Mouse (Mus musculus): Measurements from ENCODE around the gene Nr2f2.

Nr2f2 gene

GRCm38 (mm10) chr7:70366808-70367095, 217 bp upstream of the Nr2f2 start:
- in situ Hi-C loops (cut with MboI; ENCODE audit: low sequenced_read_pairs) = no loop called here

GRCm38 (mm10) chr7:70365401-70365811, 1.1 kb downstream of the Nr2f2 start:
- in situ Hi-C loops (cut with MboI; ENCODE audit: low sequenced_read_pairs) = no loop called here

DNA sequence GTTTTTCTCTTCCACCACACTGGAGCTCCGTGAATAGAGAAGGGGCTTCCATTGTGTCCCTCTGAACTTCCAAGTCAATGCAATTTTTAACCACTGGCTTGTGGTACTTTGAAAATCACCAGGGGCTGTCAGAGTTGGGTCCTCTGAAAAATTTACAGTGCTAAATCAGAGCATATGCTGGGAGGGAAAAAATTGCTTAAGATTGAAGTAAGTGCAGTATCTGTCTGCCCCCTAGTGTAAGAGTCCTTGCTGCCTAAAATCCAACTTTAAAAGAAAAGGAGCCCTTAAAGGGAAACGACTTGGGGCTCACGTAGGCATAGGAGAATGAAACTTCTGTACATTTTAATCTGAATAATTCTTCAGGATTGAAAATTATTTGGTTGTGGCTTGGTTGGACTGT, 1.7 kb downstream of the Nr2f2 start:
- in situ Hi-C loops (cut with MboI; ENCODE audit: low sequenced_read_pairs) = no loop called here

DNA sequence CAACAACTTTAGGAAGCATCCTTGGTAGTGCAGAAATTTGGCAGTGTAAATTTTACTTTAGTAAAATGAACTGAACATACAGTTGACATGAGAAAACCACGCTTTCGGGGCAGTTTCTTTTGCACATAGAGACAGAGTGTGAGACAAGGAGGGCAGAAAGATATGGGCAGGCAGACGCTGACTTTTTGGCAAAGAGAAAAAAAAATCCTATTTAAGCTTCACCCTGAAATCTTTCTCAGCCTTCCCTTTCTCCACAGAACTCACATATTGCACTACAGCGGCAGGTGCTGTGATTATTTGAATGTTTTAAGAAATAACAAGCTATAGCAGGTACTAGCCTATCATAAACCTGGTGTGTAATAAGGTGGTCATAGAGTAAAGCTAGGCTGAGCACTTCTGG, 3.2 kb downstream of the Nr2f2 start:
- in situ Hi-C loops (cut with MboI; ENCODE audit: low sequenced_read_pairs) = no loop called here

GRCm38 (mm10) chr7:70362526-70363170, 3.9 kb downstream of the Nr2f2 start:
- in situ Hi-C loops (cut with MboI; ENCODE audit: low sequenced_read_pairs) = no loop called here

DNA sequence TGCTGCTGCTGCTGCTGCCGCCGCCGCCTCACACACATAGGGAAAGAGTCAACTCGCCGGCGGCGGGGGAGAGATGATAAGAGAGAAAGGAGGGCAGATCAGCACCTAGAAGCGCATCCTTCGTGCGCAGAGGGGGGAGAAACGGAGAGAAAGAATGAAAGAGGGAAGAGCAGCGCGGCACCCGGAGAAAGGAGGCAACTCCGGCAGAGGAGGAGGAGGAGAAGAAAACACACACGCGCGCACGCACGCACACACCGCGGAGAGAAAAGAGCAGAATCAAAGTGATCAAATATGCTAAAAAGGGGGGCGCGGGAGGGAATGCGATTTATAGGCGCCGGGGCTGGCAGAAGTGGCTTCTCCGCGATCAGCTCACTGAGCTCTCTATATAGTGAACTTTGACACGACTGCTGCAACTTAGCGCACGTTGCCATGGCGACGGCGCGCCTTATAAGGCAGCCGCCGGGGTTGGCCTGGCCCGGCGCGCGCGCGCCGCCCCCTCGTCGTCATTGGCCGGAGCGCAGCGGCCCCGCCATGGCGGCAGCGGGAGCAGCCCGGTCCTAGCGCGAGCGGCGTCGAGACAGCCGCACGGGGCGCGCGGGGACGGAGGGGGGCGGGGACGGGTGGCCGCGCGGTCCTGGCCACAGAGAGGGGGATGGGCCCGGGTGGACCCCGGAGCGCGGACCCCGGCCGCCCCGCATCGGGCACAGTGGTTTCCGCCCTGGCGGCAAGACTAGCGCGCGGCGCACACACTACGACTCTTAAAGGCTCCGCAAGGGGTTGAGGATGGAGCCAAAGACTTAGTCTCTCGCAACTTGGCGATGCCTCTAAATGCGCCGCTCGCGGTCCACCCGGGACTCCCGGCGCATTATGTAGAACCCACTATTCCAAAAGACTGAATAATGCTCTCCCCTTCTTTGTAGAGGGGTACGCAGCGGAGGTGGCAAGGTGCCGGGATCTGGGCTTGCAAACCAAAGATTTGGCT, 4.9 kb downstream of the Nr2f2 start:
- in situ Hi-C loops (cut with MboI; ENCODE audit: low sequenced_read_pairs) = no loop called here

DNA sequence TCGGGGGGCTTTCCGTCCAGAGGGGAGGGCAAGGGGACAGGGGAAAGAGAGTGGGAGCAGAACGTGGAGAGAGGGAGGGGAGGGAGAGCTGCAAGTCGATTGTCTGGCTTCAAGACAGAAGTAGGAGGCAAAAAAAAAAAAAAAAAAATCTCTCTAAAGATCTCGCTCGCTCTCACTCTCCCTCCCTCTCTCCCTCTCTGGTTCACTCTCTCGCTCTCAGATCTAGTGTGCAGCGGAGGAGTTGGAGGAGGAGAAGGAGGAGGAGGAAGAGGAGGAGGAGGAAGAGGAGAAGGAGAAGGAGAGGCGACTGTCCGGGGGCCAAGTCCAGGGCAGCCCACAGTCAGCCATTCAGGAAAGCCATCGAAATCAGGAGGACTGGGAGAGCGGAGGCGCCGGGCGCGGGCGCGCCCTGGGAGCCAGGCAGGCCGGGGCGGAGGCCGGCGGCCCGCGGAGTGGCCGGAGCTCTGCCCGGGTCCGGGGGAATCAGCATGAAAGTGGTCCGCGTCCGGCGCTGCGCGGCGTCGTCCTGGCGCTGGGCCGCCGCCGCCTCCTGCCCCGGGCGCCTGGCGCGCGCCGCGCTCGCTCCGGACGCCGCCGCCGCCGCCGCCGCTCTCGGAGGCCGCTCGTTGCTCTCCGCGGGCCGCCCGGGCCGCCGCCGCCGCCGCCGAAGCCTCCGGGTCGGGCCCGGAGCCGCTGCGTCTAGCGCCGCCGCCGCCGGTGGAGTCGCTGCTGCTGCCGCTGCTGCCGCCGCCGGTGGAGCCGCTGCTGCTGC, 5.7 kb downstream of the Nr2f2 start:
- in situ Hi-C loops (cut with MboI; ENCODE audit: low sequenced_read_pairs) = no loop called here

DNA sequence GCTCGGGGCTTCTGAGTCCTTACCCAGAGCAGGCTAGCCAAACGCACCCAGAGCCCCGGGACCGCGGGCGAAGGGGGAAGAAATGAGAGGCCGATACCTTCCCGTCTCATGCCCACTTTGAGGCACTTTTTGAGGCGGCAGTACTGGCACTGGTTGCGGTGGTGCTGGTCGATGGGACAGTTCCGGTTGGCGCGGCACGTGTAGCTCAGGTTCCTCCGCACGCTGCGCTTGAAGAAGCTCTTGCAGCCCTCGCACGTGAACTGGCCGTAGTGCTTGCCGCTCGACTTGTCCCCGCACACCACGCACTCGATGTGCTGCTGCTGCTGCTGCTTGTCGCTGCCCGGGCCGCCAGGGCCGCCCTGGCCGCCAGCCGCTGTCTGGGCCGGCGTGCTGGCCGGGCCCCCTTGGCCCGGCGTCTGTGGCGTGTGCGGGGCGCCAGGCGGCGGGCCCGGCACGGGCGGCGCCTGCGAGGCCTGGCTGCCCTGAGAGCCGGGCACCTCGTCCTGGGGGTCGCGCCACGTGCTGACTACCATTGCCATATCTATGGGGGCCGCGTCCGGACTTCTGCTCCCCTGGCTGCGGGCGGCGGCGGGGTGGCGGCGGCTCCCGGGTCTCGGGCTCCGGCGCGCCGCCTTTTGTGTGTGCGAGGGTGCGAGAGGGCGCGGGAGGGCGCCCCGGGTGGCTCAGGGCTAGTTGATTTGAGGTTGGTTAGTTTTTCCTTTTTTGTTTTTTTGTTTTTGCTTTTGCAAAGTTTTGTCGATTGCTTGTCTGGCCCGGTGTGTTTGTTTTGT, 6.5 kb downstream of the Nr2f2 start:
- in situ Hi-C loops (cut with MboI; ENCODE audit: low sequenced_read_pairs) = no loop called here

DNA sequence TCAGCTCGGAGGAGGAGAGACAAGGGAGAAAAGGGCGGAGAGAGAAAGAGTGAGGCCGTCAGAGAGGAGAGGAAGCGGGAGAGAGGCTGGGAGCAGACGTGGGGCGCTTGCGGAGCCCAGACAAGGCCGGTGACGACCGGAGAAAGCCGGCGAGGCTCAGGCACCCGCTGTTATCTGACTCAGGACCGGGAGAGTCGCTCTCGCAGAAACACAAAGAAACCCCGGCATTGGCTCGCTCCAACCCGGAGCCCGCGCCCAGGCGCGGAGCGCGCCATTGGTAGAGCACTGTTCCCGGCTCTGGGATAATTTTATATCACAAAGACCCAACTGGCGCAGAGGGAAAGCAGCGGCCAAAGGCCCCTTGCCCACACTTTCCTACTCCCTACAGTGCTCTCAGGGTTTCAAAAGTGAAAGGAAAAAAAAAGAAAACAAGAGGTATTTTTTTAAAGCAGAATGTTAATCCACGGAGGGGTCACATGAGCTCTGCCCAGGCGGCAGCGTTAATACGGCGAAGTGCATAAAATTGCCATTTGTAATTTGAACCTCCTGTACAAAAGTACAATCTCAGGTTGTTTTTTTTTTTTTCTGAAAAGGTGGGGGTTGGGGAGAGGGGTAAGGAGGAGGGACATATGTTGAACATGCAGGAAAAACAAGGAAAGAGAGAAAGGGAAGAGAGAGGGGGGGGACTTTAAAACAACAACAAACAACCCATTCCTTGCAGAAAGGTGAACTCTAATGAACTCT, 7.5 kb downstream of the Nr2f2 start:
- in situ Hi-C loops (cut with MboI; ENCODE audit: low sequenced_read_pairs) = no loop called here

DNA sequence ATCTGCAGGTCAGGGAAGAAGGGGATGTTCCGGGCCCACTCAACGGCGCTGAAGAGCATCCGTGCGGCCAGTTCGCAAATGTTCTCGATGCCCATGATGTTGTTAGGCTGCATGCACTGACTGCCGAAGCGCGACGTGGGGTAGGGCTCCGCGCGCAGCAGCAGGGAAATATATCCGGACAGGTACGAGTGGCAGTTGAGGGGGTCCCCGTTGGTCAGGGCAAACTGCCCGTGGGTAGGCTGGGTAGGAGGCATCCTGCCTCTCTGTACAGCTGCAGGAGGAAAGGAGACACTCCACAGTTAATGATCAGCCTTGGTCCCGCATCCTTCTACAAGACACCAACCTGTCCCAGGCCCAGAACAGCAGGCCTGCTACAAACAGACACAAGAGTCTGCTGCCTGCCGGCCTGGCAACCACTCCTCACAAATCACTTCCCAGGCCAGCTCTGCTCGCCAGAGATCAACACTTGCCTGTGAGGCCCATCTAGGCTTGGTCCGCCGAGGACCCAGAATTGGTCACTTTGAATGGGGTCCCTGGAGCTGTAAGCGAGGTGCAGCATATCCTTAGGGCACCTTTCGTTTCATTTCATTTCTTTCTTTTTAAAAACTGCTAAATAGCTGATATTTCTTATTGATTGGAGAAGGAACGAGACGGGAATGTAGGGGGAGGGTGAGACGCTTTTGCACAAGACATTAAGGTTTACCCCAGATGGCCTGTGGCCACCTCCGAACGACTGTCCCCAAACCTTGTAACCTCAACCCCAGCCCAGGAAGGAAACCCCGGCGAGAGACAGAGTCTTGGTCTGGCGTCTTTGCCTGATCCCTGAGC, 8.3 kb downstream of the Nr2f2 start:
- in situ Hi-C loops (cut with MboI; ENCODE audit: low sequenced_read_pairs) = no loop called here

GRCm38 (mm10) chr7:70357516-70358019, 9.0 kb downstream of the Nr2f2 start:
- in situ Hi-C loops (cut with MboI; ENCODE audit: low sequenced_read_pairs) = no loop called here

DNA sequence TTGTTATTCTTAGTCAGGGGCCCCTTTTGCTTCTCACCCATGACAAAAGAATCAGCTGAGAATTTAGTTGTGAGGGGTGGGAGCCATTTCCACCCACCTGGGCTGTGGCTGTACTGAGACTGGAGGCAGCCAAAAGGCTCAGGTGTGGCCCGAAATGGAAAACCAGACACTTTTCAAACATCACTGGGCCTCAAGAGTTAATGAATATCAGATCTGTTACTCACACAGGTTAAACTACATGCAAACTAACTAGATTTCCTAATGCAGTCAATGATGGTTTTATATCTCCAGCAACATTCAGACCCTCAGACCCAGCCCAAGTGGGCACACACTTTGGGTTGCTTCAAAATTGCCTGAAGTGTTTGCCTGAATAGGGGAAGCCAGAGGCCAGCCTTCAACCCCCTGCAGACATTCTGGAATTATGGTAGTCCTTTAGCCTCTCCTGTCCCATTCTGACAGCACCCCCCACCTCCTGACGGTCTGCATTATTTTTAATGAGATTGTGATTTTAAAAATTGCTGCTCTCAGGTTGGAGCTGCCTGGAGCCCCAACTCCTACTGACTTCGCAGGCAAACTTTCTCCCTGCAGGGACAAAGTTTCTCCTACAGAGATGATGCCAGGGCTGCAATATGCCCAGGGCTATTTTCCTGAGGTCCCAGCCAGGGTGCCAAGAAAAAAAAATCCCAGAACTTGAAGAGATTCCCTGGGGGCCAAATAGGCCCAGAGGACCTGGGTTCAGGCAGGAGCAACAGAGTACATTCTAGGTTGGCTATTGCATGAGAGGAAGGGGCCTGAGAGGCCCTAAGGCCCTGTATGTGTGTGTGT, 9.6 kb downstream of the Nr2f2 start:
- in situ Hi-C loops (cut with MboI; ENCODE audit: low sequenced_read_pairs) = no loop called here

GRCm38 (mm10) chr7:70355691-70356568, 10.6 kb downstream of the Nr2f2 start:
- in situ Hi-C loops (cut with MboI; ENCODE audit: low sequenced_read_pairs) = no loop called here

- in situ Hi-C loops (cut with MboI; ENCODE audit: low sequenced_read_pairs) = no loop called here
Measured at GRCm38 (mm10) chr7:70355357-70355620, 11.2 kb downstream of the Nr2f2 start.

DNA sequence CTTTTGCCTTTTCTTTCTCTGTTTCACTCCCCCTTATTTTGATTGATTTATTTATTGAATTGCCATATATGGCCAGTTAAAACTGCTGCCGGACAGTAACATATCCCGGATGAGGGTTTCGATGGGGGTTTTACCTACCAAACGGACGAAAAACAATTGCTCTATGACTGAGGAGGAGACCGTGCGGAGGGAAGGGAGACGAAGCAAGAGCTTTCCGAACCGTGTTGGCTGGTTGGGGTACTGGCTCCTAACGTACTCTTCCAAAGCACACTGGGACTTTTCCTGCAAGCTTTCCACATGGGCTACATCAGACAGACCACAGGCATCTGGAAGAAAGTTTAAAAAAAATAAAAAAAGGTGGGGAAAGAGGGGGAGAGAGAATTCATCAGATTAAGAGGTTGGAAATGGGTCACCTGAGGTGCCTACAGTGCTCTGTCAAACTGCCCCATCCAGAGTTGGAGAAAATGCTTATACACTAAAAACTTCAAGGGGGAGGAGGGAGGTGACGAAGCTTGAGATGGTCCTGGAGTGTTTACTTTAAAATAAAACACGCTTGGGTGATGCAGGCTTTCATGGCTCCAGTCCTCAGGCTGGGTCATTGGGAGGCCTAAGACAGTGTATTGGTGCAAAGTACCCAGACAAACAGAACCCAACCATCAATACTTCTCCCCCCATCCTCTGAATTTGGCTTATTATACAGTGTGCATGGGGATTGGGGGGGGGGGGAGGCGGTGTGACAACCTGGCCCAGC, 11.8 kb downstream of the Nr2f2 start:
- in situ Hi-C loops (cut with MboI; ENCODE audit: low sequenced_read_pairs) = no loop called here

DNA sequence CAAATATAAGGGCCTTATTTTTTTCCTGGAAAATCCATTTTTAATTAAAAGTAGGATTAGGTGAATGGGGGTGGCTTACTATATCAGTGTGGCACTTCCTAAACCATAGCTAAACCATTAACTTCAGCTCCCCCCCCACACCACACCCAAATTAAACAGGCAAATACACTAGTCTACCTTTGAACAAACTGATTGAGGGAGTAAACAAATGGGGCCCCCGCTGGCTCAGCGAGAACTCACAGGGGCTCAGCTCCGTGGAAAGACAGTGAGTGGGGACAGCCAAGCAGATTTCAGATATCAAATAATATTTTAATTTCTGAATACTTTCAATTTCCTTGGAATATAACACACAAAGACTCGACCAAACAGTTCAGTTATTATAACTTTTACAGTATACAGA, 13.4 kb downstream of the Nr2f2 start:
- in situ Hi-C loops (cut with MboI; ENCODE audit: low sequenced_read_pairs) = no loop called here

GRCm38 (mm10) chr7:70352617-70353016, 13.9 kb downstream of the Nr2f2 start:
- in situ Hi-C loops (cut with MboI; ENCODE audit: low sequenced_read_pairs) = no loop called here

Data from CH12F3 (cell line).